Mouse (Mus musculus) NIH3T3 (cell line): ENCODE results near the gene Sytl3.
A peak's percentile ranks its signal among the peaks of the same experiment; 100 is the strongest.
"Not testable (repeated sequence)": the region's sequence is repeated elsewhere in the genome, so short reads cannot be mapped to it uniquely, and the experiment has no call there.

Source experiments
- DNase-seq: peaks from one replicate; pipeline ENCODE4 v3.0.0-alpha.2; 2012; ENCODE audit warnings: low read depth

Sytl3 gene

DNA sequence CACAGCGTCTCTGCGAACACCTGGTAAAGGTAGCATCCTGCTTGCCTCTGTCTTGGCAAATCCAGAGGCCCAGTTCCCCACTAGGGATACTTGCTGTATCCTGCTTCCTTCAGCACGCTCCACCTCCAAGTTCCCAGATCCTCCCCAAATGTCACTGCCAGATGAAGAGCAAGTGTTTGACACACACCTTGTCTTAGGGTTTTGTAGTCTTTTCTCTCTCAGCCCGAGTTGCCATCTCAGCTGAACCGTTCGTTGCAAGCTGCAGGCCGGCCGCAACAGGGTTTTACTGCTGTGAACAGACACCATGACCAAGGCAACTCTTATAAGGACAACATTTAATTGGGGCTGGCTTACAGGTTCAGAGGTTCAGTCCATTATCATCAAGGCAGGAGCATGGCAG lies 12.1 kb upstream of the Sytl3 start:
- DNase-seq = not testable (repeated sequence)

- DNase-seq = not testable (repeated sequence)
Observed at GRCm38 (mm10) chr17:6647452-6647851, 11.4 kb upstream of the Sytl3 start.

- peak; percentile 9 for DNase-seq
Observed at GRCm38 (mm10) chr17:6650904-6651565, 7.9 kb upstream of the Sytl3 start.

DNA sequence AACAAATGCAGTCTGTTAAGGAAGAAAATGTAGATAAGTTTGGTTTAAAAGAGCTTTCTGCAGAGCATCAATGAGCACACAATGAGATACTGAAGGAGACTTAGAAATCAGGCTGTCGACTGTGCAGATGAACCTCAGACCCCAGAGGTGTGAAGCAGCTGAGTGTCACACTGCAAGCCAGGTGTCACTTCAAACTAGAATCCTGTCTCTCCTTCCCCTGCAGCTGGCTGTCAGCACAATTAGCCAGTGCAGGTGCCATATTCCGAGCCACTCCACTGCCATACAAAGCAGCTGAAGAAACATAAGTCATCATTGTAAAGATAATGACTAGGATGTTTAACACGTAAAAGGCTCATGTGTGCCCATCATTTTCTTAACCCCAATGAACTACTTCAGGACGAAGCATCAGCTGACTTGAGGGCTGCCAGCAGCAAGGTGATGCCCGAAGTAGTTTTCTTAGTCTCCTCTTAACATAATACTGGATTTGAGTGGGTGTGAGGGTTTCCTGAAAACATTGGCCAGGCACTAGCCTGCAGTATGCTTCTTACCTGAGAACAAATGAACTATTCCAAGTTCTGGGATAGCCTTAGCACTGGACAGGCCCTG lies 5.4 kb upstream of the Sytl3 start:
- DNase-seq = not testable (repeated sequence)

- DNase-seq = peak; percentile 91
Observed at GRCm38 (mm10) chr17:6655087-6655511, 3.8 kb upstream of the Sytl3 start.

- peak; percentile 48 for DNase-seq
Observed at GRCm38 (mm10) chr17:6655567-6656281, 3.2 kb upstream of the Sytl3 start, which contains the start of gene Dynlt1f. Dynlt1f (minus strand) TSS chr17:6655900.

GRCm38 (mm10) chr17:6656471-6656870 lies 2.4 kb upstream of the Sytl3 start:
- not testable (repeated sequence) for DNase-seq

- not testable (repeated sequence) for DNase-seq
Observed at GRCm38 (mm10) chr17:6660589-6660988, 1.7 kb downstream of the Sytl3 start.

GRCm38 (mm10) chr17:6661093-6661816 lies 2.4 kb downstream of the Sytl3 start:
- DNase-seq = not testable (repeated sequence)

DNA sequence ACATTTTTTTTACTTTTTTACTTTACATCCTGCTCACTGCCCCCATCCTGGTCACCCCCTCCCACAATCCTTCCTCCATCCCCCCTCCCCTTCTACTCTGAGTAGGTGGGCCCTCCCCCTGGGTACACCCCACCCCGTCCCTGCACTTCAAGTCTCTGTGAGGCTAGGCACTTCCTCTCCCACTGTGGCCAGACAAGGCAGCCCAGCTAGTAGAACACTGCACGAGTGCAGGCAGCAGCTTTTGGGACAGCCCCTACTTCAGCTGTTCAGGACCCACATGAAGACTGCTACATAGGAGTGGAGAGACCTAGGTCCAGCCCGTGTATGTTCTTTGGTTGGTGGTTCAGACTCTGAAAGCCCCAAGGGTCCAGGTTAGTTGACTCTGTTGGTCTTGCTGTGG lies 3.9 kb downstream of the Sytl3 start:
- DNase-seq = not testable (repeated sequence)

DNA sequence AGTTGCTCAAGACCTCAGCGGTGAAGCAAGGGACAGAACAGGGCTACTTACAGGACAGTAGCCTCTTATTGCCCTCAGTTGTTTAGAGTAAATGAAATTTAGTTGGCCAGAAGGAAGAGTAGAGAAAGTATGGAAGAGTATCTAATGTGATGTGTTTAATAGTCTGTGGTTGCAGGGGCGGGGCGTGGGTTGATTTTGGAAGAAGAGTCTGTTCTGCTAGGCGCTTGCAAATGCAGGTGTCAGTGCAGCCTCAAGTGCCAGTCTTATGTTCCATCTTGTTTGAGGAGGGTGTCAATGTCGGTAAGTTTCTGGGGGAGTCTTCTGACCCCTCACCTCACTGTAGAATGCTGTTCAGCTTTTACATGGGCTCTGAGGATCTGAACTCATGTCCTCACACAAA lies 6.5 kb downstream of the Sytl3 start:
- DNase-seq = not testable (repeated sequence)

DNA sequence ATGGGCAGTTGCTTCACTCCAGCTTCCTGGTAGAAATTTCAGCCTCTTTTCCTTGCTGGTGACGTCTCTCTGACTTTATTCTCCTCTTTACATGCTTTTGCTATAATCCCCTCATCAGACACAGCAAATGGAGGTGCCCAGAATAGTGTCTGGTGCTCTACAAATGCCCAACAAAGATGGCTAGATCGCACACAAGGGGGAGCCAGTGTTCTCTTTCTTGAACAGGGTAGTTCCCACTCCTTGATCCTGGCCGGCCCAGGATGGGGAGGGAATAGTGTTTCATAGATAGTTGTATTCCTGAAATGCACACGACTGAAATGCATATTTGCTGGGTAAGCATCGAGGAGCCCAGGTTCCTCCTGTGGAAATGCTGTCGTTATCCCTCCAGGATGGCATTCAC lies 9.6 kb downstream of the Sytl3 start:
- DNase-seq = not testable (repeated sequence)

DNA sequence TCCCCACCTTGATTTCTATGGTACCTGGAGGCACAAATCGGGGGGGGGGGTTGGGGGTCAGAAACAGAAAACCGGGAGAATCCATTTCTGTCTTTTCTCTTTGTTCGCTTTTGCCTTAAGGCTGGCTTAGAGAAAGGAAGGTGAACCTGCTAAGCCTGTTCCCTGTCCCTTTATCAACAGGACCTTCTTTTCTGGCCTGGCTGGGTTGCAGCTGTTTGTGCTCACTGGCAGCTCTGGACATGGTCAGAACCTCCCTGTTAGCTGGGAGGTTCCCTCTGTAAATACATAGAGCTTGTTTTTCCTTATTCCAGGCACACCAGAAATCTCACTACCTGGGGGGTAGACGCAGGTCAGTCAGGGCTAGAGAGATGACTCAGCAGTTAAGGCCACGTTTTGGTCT lies 15.4 kb downstream of the Sytl3 start:
- DNase-seq = not testable (repeated sequence)

DNA sequence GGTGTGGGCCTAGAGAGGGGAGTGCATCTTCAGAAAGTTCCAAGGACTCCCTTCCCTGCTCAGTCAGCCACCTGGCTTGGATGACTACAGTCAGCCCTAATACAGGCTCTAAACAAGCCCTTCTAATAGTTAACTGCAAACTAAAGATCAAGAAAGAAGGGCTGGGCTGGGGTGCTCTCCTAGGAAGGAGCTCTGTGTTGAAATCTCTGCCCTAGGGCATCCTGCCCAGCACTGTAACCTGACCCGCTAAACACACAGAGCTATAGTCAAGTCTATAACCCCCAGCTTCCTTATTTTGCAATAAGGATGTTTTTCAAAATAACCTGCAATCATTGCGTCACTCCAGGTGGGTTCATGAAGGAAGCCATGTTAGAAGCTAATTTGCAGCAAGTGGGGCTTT lies 19.2 kb downstream of the Sytl3 start:
- DNase-seq = peak; percentile 73

- not testable (repeated sequence) for DNase-seq
Observed at GRCm38 (mm10) chr17:6681721-6682120, 22.8 kb downstream of the Sytl3 start.

DNA sequence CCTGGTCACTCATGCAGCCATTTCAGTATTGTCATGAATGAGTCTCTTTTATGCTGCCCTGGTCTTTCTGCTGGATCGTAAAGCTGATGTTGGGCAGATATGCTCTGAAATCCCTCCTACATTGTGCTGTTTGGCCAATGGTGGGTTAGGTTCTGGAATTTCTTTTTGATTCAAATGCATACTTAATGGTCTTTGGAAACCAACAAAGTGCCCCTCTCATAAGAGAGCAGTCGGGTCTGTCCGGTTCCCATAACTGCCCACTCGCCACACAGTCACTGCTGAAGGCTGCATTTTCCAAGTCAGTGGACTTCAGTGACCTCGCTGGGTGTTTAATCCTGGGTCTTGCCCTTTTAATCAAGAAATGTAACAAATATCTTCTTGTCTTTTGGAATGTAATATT lies 24.8 kb downstream of the Sytl3 start:
- not testable (repeated sequence) for DNase-seq

DNA sequence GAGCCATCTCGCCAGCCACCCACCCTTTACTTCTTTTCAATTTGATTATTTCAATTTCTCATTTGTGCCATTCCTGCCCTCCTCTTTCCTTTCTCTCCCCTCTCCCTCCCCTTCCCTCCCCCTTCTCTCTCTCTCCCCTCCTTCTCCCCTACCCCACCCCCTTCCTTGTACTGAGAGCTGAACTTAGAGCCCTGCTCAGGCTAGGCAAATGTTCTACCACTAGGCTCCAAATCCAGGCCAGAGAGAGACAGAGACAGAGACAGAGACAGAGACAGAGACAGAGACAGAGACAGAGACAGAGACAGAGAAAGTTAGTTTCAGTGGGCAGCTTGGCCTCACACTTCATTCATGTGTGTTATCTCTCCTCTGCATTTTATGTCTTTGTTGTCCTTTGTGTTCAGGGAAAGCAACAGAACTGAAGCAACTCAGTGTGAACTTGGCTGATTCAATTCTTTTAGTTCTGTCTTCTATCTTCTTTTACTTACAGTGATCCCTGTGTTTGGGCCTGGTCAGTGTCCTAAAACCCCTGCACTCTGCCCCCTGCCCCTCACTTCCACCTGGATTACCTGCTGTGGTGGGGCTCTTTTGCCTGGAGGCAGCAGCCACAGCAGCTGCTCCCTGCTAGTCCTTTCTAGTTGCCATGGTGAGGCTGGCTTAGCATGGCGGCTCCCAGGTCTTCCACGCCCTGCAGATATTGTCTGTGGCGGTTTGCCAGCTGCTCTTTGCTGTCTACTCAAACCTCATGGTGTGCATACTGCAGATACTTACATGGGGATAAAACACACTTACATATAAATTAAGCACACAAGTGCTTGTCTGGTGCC lies 25.8 kb downstream of the Sytl3 start:
- DNase-seq = not testable (repeated sequence)

- DNase-seq = not testable (repeated sequence)
Observed at GRCm38 (mm10) chr17:6685288-6685818, 26.5 kb downstream of the Sytl3 start.

GRCm38 (mm10) chr17:6686299-6686971 lies 27.5 kb downstream of the Sytl3 start:
- DNase-seq = not testable (repeated sequence)

- not testable (repeated sequence) for DNase-seq
Observed at GRCm38 (mm10) chr17:6689344-6689743, 30.5 kb downstream of the Sytl3 start.
